Mouse (Mus musculus): ENCODE results near the gene Sptbn4. TPM values are rescaled to one million over a fixed set of nuclear protein-coding genes. Genes with fewer than 3 reads are reported as not detected.

Gene Sptbn4
- total and polyA plus RNA-seq, 2 experiments from 2014 or later = 4.0 to 27.1 TPM

GRCm38 (mm10) chr7:27486102-27486769 is 38.8 kb upstream of the Sptbn4 start:
- H3K9ac ChIP-seq (replicated peaks; ENCODE audit: low read length, poor library complexity, severe bottlenecking) = peak overlapping the region; percentile 46; the same call in 1 of the 2 replicates
- H3K27me3 ChIP-seq (ENCODE audit: insufficient read depth, low read length) = no peaks in the 10 kb centered on the region
- H3K9me3 ChIP-seq (ENCODE audit: low read length) = no peaks in the 10 kb centered on the region
- peak overlapping the region; percentile 66 for H3K4me2 ChIP-seq (ENCODE audit: low read depth, low read length, poor library complexity, severe bottlenecking)
- TF ChIP-seq CTCF (IDR thresholded peaks at IDR 0.05) = no peak
- WGBS = 6% methylated on average over 13 of the region's 13 CpGs
- no peak for DNase-seq (ENCODE audit: low spot score)
- H3K4me3 ChIP-seq (ENCODE audit: low read depth, low read length) = peak overlapping the region; percentile 72
- peak; percentile 2; the same call in 1 of the 2 replicates for ATAC-seq (ENCODE audit: low FRiP score)
- no peaks in the 10 kb centered on the region for H3K4me1 ChIP-seq (ENCODE audit: insufficient read depth, low read length)
- no peaks in the 10 kb centered on the region for H3K36me3 ChIP-seq (ENCODE audit: insufficient read depth, low read length)
- no peak overlapping the region for H3K27ac ChIP-seq (ENCODE audit: low read depth, low read length)

DNA sequence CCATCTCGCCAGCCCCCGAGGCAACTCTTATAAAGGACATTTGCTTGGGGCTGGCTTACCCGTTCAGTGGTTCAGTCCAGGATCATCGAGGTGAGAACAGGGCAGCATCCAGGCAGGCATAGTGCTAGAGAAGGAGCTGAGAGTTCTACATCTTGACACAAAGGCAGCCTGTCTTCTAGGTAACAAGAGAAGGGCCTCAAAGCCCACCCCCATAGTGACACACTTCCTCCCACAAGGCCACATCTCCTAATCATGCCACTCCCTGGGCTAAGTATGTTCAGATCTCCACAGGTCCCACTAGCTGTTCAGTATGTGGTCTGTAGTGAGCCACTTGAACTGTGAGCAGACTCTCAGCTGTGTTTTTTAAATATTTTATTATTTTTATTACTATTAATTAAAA is 36.4 kb upstream of the Sptbn4 start:
- no peak overlapping the region for H3K4me2 ChIP-seq (ENCODE audit: low read depth, low read length, poor library complexity, severe bottlenecking)
- TF ChIP-seq CTCF (IDR thresholded peaks at IDR 0.05) = no peak
- 85% methylated on average over 4 of the region's 4 CpGs for WGBS
- H3K27ac ChIP-seq (ENCODE audit: low read depth, low read length) = no peak overlapping the region
- H3K36me3 ChIP-seq (ENCODE audit: insufficient read depth, low read length) = no peaks in the 10 kb centered on the region
- no peak for ATAC-seq (ENCODE audit: low FRiP score)
- no peaks in the 10 kb centered on the region for H3K4me1 ChIP-seq (ENCODE audit: insufficient read depth, low read length)
- no peak overlapping the region for H3K9ac ChIP-seq (replicated peaks; ENCODE audit: low read length, poor library complexity, severe bottlenecking)
- H3K4me3 ChIP-seq (ENCODE audit: low read depth, low read length) = no peak overlapping the region
- H3K9me3 ChIP-seq (ENCODE audit: low read length) = no peaks in the 10 kb centered on the region
- H3K27me3 ChIP-seq (ENCODE audit: insufficient read depth, low read length) = no peaks in the 10 kb centered on the region
- DNase-seq (ENCODE audit: low spot score) = no peak

- Histone ChIP-seq H3K36me3 (ENCODE audit: insufficient read depth, low read length) (0 out of 2 replicates have a peak, but pooled peaks cover 2% of the 10 kb centered on the region), H3K9me3 (ENCODE audit: low read length) (no peaks in the 10 kb centered on the region), H3K9ac (replicated peaks; ENCODE audit: low read length, poor library complexity, severe bottlenecking) (peak overlapping the region; percentile 45), H3K27me3 (ENCODE audit: insufficient read depth, low read length) (no peaks in the 10 kb centered on the region), H3K4me3 (ENCODE audit: low read depth, low read length) (peak overlapping the region; percentile 29), H3K27ac (ENCODE audit: low read depth, low read length) (no peak overlapping the region), H3K4me1 (ENCODE audit: insufficient read depth, low read length) (no peaks in the 10 kb centered on the region), H3K4me2 (ENCODE audit: low read depth, low read length, poor library complexity, severe bottlenecking) (peak overlapping the region; percentile 65)
- WGBS = 2% methylated on average over 7 of the region's 12 CpGs
- DNase-seq (ENCODE audit: low spot score) = peak; percentile 71
- TF ChIP-seq CTCF (IDR thresholded peaks at IDR 0.05) = no peak
- ATAC-seq (ENCODE audit: low FRiP score) = peak; percentile 76
Measured at GRCm38 (mm10) chr7:27481627-27481969, 34.1 kb upstream of the Sptbn4 start.

GRCm38 (mm10) chr7:27480927-27481626 is 33.6 kb upstream of the Sptbn4 start:
- ATAC-seq (ENCODE audit: low FRiP score) = no peak
- Histone ChIP-seq H3K9me3 (ENCODE audit: low read length) (no peaks in the 10 kb centered on the region), H3K36me3 (ENCODE audit: insufficient read depth, low read length) (0 out of 2 replicates have a peak, but pooled peaks cover 3% of the 10 kb centered on the region), H3K27me3 (ENCODE audit: insufficient read depth, low read length) (no peaks in the 10 kb centered on the region), H3K4me3 (ENCODE audit: low read depth, low read length) (peak overlapping the region; percentile 29), H3K4me2 (ENCODE audit: low read depth, low read length, poor library complexity, severe bottlenecking) (peak overlapping the region; percentile 65), H3K9ac (replicated peaks; ENCODE audit: low read length, poor library complexity, severe bottlenecking) (peak overlapping the region; percentile 45), H3K4me1 (ENCODE audit: insufficient read depth, low read length) (no peaks in the 10 kb centered on the region), H3K27ac (ENCODE audit: low read depth, low read length) (no peak overlapping the region)
- no peak for DNase-seq (ENCODE audit: low spot score)
- WGBS = 12% methylated on average over 11 of the region's 11 CpGs
- no peak for TF ChIP-seq CTCF (IDR thresholded peaks at IDR 0.05)

DNA sequence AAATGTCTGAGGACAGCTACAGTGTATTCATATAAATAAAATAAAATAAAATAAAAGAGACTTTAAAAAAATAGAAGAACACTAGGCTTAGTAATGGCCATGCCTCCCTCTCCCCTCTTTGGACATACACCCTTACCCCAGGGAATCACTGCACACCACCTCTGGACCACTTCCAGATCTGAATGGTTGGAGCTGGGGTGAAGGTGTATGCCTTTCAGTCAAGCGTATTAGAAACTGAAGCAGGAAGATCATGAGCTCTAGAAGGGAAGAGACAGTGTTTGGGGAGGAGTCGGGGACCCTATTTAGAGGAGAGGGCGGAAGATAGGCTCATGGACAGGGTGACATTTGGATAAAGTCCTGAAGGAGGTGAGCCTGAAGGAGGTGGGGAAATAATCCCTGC is 33.0 kb upstream of the Sptbn4 start:
- Histone ChIP-seq H3K9me3 (ENCODE audit: low read length) (no peaks in the 10 kb centered on the region), H3K27me3 (ENCODE audit: insufficient read depth, low read length) (no peaks in the 10 kb centered on the region), H3K9ac (replicated peaks; ENCODE audit: low read length, poor library complexity, severe bottlenecking) (no peak overlapping the region), H3K4me2 (ENCODE audit: low read depth, low read length, poor library complexity, severe bottlenecking) (no peak overlapping the region), H3K36me3 (ENCODE audit: insufficient read depth, low read length) (0 out of 2 replicates have a peak, but pooled peaks cover 3% of the 10 kb centered on the region), H3K4me1 (ENCODE audit: insufficient read depth, low read length) (no peaks in the 10 kb centered on the region), H3K27ac (ENCODE audit: low read depth, low read length) (no peak overlapping the region), H3K4me3 (ENCODE audit: low read depth, low read length) (no peak overlapping the region)
- 75% methylated on average over 3 of the region's 3 CpGs for WGBS
- ATAC-seq (ENCODE audit: low FRiP score) = no peak
- no peak for TF ChIP-seq CTCF (IDR thresholded peaks at IDR 0.05)
- DNase-seq (ENCODE audit: low spot score) = no peak

DNA sequence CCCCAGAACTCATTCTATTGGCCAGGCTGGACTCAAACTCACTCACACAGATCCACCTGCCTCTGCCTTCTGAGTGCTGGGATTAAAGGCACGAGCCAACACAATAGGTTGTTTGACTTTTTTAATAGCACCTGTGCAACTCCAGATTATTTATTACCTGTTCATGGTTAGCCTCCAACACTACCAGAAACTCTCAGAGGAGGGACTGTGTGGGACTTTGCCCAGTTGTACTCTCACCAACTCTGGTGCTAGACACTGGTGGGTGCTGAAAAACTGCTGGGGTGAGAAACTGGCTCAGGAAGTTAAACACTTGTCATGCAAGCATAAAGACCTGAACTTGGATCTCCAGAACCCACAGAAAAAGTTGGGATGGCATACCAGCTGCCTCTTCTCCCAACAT is 32.3 kb upstream of the Sptbn4 start:
- Histone ChIP-seq H3K4me2 (ENCODE audit: low read depth, low read length, poor library complexity, severe bottlenecking) (no peak overlapping the region), H3K9ac (replicated peaks; ENCODE audit: low read length, poor library complexity, severe bottlenecking) (no peak overlapping the region), H3K9me3 (ENCODE audit: low read length) (no peaks in the 10 kb centered on the region), H3K27ac (ENCODE audit: low read depth, low read length) (no peak overlapping the region), H3K27me3 (ENCODE audit: insufficient read depth, low read length) (no peaks in the 10 kb centered on the region), H3K4me1 (ENCODE audit: insufficient read depth, low read length) (no peaks in the 10 kb centered on the region), H3K36me3 (ENCODE audit: insufficient read depth, low read length) (0 out of 2 replicates have a peak, but pooled peaks cover 3% of the 10 kb centered on the region), H3K4me3 (ENCODE audit: low read depth, low read length) (no peak overlapping the region)
- TF ChIP-seq CTCF (IDR thresholded peaks at IDR 0.05) = no peak
- ATAC-seq (ENCODE audit: low FRiP score) = no peak
- no peak for DNase-seq (ENCODE audit: low spot score)
- WGBS = 73% methylated on average over 1 of the region's 1 CpGs

Data from midbrain, postnatal 0 days (tissue).